Mouse (Mus musculus) liver, adult 2 months (tissue): ENCODE measurements around the gene Pianp.
A peak's percentile ranks its signal among the peaks of the same experiment; 100 is the strongest.

Experiments used
- CTCF ChIP-seq: fragments of 200-500 bp; IDR thresholded peaks from 2 replicates; pipeline ENCODE4 v1.5.1; 2011; ENCODE audit warnings: low read depth, low read length, control low read depth
- POLR2A ChIP-seq: fragments of 200-500 bp; IDR thresholded peaks from 2 replicates; pipeline ENCODE4 v1.6.1; 2011; ENCODE audit warnings: low read length, control low read depth; ENCODE audit not compliant: insufficient read depth; ENCODE audit errors: extremely low read depth

GRCm38 (mm10) chr6:124965088-124965719, 31.3 kb upstream of the Pianp start, which contains the start of gene Cops7a:
- TF ChIP-seq CTCF (no peak), POLR2A (0 out of 2 replicates have a peak, but pooled peaks have one; percentile 46)
